Mouse (Mus musculus) left cerebral cortex, adult 18-20 months (tissue): Measurements from ENCODE around the gene Ppp4r3b. TPM values are rescaled to one million over a fixed set of nuclear protein-coding genes. Genes with fewer than 3 reads are reported as not detected.
A peak's percentile ranks its signal among the peaks of the same experiment; 100 is the strongest.

Experiments
- DNase-seq, 2 experiments: peaks; one replicate each; pipeline ENCODE4 v3.0.0; 2021 to 2022; ENCODE audit warnings: low spot score in 2 of 2, mixed read lengths in 1 of 2
- total RNA-seq, 2 experiments: library from RNA; stranded (reverse); gene quantifications; 2 replicates each; pipeline ENCODE4 v1.2.3; 2021

The Ppp4r3b gene
- total RNA-seq, 2 experiments from 2014 or later, result 53.6 to 54.1 TPM

DNA sequence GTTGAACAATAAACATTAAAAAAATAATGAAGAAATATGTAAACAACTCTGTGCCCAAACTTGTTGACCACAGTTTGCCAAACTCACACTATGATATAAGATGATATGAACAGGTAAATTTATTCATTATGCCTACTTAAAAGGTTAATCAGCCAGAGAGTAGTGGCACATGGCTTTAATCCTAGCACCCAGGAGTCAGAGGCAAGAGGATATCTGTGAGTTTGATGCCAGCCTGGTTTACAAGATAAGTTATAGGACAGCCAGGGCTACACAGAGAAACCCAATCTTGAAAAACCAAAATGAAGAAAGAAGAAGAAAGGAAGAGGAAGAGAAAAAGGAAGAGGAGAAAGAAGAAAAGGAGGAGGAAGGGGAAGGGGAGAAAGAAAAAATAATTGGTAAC, 64.7 kb downstream of the Ppp4r3b start:
- DNase-seq, result no peak

DNA sequence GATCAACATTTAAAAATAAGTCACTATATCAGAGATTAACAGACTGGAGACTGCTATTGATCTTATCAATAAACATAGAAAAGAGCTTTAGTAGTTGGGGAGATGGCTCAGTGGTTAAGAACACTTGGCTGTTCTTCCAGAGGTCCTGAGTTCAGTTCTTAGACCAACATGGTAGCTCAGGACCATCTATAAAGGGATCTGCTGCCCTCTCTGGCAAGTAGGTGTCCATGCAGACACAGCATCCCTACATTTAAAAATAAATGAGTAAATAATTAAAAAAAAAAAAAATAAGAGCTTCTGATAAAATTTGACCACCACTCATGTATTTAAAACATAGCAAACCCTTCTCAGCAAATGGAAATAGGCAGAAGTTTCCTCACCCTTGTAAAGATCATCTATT, 65.4 kb downstream of the Ppp4r3b start:
- DNase-seq, result no peak

DNA sequence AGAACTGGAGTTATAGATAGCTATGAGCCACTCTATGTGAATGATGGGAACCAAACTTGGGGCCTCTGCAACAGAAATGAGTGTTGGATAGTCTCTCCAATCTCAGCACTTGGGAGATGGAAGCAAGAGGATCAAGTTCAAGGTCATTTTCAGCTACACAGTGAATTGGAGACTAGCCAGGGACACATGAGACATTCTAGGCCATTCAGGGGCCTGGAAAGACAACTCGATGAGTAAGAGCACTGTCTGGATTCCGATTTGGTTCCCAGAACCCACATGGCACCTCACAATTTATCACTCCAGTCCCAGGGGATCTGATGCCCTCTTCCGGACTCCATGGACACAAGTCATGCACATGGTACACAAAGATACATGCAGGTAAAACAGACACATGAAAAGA, 65.9 kb downstream of the Ppp4r3b start:
- no peak for DNase-seq

DNA sequence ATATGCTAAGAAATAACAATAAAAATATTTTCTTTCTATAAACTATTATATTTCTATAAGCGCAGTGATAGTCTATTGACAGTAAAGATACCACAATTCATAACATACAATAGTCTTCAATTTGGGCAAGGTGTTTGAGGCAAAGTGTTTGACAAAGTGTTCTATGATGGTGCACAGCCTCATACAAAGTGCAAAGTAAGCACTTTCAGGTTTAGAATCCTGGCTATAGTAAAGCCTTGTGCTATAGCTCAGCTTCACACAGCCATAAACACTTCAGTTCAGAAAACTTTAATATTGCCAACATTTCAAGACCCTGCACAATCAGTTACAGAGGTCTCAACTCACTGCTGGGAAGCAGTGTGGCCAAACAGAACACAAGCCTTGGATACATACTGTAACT, 66.7 kb downstream of the Ppp4r3b start:
- DNase-seq, result no peak

DNA sequence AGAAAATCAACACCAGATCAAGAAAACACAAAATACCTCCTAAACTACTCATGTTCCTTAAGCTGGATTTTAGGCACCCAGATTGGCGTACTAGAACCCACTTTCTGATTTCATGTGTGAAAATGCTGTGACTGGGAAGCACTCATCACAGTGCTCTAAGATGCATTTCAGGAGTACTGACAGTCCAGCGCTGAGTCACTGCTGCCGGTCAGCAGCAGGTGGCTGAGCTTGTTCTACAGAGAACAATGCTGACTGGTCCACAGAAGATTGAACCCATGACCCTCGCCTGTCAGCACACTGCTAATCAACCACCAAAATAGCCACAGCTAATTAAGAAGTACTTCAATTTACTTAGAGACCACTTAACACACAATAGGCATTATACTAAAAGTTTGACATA, 69.3 kb downstream of the Ppp4r3b start:
- no peak for DNase-seq

DNA sequence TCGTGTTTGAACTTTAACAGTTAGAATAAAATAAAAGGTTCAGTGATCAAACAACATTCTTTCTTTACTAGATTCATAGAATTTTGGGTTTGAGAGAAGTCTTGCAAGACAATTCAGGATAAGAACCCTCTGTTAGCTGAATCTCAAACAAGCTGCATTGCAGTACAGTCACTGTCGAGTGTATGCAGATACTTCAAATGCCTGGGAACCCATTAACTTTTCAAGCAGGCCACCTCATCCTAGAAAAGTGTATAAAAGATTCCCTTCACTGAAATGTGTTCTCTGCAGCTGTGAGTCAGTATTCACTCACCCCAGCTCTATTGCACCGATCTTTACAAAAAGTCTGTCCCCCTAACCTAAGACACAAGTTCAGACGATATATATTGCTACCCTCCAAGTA, 73.3 kb downstream of the Ppp4r3b start:
- DNase-seq, result no peak

DNA sequence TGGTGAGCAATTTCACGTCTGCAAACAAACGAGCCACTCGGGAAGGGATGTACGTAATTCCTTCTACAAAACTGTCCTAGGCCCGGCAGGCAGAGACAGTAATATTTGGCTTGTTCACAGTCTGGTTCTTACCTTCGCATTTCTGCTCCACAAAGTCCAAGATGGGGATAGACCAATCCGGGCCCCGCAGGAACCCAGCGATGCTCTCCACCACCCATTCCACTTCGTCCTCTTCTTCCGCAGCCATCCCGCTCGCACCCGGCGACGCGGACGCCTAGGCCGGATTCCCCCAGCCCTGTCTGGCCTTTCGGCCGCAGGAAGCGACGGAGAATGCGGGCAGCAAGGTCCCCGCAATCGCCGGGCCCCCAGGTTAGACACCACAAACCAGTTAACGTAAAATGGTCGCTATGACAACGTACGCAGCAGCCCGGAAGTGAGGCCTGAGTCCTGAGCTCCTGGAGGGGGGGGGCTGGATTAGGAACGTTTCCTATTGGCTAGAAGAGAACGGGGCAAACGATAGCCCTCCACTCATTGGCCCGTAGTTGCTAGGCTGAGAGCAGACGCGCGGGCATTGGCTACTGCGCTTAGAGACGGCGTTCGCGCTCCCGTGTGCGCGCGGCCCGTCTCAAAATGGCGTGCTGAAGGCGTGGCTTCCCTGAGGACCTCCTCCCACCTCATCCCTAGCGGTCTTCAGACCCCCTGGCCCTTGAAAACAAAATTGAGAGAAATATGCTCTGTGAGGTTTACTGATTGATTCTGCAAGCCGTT, 74.4 kb downstream of the Ppp4r3b start, which contains the start of gene Cfap36:
Gene Cfap36 (minus strand): TSS at position 527 of the 768 bp plus-strand sequence.
- peak; percentile 86 to 91 for DNase-seq

DNA sequence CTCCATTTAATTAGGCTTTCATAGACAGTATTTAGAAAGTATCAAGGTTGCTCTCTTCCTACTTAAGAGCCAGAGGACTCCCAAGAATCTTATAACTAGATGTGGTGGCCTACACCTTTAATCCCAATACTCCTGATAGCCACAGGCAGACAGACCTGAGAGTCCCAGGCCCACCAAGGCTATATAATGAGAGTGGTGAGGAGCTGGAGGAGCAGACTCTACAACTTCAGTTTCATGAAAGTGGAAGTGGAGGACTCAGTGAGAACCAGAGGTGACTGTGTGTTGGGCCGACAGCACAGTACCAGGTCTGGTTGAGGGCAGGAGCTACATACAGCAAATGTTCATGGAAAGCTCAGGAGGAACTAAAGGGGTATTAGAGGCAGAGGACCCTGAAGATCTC, 75.0 kb downstream of the Ppp4r3b start:
- no peak for DNase-seq

DNA sequence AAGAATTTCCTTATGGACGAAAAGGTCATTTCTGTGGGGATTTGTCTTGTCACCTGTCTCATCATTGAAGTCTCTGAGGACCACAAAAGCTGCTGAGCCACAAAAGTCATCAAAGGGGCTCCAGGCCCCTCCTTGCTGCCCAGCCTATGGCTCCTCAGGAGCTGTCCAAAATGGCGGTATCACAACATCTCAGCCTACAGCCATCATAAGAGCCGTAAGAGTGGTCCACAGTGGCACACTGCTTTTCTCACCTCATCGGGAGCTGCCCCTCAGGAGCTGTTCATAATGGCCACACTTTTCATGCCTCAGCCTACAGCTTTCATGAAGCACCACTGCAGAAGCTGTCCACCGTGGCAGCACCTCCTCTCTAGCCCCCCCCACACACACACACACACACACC, 75.7 kb downstream of the Ppp4r3b start:
- no peak for DNase-seq

DNA sequence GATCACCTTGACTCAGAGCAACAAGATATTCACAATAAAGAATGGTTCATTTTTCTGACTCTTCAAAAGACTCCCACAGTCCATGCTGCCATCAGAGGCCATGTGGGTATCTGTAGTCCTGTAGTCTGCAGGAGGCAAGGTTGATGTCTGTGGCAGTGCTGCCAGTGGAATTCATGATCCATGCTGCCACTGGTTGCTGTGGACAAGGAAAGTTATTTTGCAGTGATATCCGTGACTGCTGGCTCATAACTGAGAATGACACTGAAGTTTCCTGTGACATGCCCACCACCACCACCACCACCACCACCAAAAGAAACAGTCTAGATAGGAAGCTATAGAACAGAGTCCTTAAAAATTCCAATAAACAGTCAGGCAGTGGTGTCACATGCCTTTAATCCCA, 82.0 kb downstream of the Ppp4r3b start:
- no peak for DNase-seq

DNA sequence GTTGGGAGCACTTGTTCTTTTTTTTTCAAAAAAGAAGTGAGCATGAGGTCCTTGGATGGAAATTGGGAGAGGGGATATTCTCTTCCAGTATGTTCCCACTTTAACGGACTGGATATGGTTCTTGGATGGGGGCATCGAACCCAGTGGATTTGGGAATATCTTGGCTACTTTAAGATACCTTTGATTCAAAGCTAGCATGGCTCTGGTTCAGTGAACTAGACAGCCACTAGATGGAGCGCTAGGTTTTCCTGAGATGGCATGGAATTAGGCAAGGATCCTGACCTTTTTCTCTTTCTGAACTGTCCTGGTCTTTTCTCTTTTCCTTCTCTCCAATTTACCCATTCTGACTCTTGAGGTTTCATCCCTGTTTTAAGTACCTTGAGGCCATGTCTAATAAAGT, 95.1 kb downstream of the Ppp4r3b start:
- peak; percentile 60 to 61 for DNase-seq

Other genes with a start within 250 kb of the Ppp4r3b start
- gene Pnpt1, start 42.1 kb upstream of the Ppp4r3b start, total RNA-seq, result 10 to 100 TPM; 22.5 to 24.2 TPM
- gene Cfap36, start 74.5 kb downstream of the Ppp4r3b start, total RNA-seq, result 100 to 1,000 TPM; 123 to 125 TPM
- gene Ccdc88a, start 200.8 kb downstream of the Ppp4r3b start, total RNA-seq, result 10 to 100 TPM; 54.1 to 55.5 TPM